Mouse (Mus musculus): ENCODE measurements around the gene Hs3st3a1. TPM values are rescaled to one million over a fixed set of nuclear protein-coding genes. Genes with fewer than 3 reads are reported as not detected.

Gene Hs3st3a1
- polyA plus RNA-seq, 1 experiment: 0.96 TPM

DNA sequence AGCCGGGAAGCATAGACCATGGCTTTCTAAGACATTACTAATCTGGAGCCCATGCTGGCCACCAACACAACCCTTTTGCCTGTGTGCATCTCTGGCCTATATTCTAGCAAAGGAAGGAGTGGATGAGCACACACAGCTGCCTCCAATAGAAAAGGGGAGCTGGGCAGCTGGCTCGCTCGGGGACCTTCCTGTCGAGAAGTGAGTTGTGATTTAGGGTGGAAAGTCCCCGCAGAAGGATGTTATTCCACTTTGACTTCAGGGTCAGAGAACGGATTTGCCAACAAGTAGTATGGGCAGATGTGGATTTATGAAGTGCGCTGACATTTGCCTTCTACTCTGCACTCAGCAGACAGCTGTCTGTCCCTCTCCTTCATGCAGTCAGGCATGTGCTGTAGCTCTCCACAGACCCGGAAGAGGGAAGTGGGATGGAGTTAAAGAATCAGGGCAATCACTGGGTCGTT lies 108.1 kb downstream of the Hs3st3a1 start:
- no peak overlapping the region for H3K27ac ChIP-seq (ENCODE audit: insufficient read depth, low read length)
- H3K4me3 ChIP-seq (ENCODE audit: insufficient read depth, low read length): no peak overlapping the region
- TF ChIP-seq CTCF (IDR thresholded peaks at IDR 0.05; ENCODE audit: extremely low read depth, insufficient read depth, low read length) (no peak), POLR2A (IDR thresholded peaks at IDR 0.05; ENCODE audit: extremely low read depth, insufficient read depth, low read length) (no peak)
- H3K4me1 ChIP-seq (ENCODE audit: control insufficient read depth, insufficient read depth, low read length): no peaks in the 10 kb centered on the region

DNA sequence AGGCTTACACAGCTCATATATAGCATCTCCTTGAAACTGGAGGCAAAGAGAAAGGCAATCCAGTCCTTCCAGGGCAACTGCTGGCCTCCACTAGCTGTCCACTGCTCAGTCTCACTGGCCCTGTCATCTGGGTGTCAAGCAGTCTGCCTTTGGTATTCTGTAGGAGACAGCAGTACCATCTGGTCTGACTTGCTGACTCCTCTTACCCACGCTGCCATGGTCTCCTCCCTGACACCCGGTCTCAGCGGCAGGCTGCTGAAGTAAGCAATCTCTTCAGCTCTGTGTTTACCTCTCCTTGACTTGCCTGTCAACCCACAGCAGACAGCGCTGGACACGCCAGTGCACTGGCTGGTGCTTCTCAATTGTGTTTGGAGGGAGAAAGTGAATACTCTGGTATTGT lies 109.1 kb downstream of the Hs3st3a1 start:
- Histone ChIP-seq H3K4me1 (ENCODE audit: control insufficient read depth, insufficient read depth, low read length) (no peaks in the 10 kb centered on the region), H3K4me3 (ENCODE audit: insufficient read depth, low read length) (no peak overlapping the region), H3K27ac (ENCODE audit: insufficient read depth, low read length) (no peak overlapping the region)
- TF ChIP-seq CTCF (IDR thresholded peaks at IDR 0.05; ENCODE audit: extremely low read depth, insufficient read depth, low read length) (no peak), POLR2A (IDR thresholded peaks at IDR 0.05; ENCODE audit: extremely low read depth, insufficient read depth, low read length) (no peak)

DNA sequence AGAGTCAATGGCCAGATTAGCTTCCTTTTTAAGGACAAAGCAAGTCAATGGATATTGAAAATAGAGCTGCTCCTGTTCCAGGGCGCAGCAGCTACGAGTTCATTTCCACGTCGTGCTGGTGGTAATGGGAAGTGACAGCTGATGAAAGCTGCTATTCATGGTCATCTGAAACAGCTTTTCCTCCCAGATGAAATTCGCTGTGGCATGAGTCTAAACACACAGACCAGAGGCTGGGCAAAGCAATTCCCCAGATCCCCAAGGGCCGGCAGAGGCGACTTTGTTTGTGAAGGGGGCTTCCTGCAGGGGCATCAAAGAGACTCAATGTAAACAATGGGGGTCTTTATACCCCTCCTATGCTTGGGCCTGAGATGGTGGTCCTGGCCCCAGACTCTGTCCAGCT lies 114.2 kb downstream of the Hs3st3a1 start:
- no peak for TF ChIP-seq CTCF (IDR thresholded peaks at IDR 0.05; ENCODE audit: extremely low read depth, insufficient read depth, low read length)
- no peak for TF ChIP-seq POLR2A (IDR thresholded peaks at IDR 0.05; ENCODE audit: extremely low read depth, insufficient read depth, low read length)
- Histone ChIP-seq H3K4me3 (ENCODE audit: insufficient read depth, low read length) (no peak overlapping the region), H3K4me1 (ENCODE audit: control insufficient read depth, insufficient read depth, low read length) (no peaks in the 10 kb centered on the region), H3K27ac (ENCODE audit: insufficient read depth, low read length) (no peak overlapping the region)

DNA sequence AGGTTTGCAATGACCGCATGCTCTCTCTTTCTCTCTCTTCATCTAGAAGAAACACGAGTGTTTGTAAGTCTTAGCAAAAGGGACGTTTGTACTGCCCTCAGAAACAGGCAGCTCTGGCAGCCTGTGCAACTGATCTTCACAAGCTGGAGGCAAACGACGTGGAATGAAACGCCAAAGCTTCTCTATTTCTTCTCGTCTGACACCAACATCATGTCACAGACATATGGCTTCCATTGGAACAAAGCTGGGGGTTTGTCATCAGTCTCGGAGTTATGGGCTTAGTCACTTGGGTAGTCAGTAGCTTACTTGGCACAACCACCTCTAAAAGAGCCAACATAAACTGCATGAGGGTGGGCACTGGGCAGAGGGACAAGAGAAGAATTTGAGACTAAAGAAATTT lies 114.8 kb downstream of the Hs3st3a1 start:
- H3K4me3 ChIP-seq (ENCODE audit: insufficient read depth, low read length): no peak overlapping the region
- TF ChIP-seq POLR2A (IDR thresholded peaks at IDR 0.05; ENCODE audit: extremely low read depth, insufficient read depth, low read length): no peak
- TF ChIP-seq CTCF (IDR thresholded peaks at IDR 0.05; ENCODE audit: extremely low read depth, insufficient read depth, low read length): no peak
- no peaks in the 10 kb centered on the region for H3K4me1 ChIP-seq (ENCODE audit: control insufficient read depth, insufficient read depth, low read length)
- H3K27ac ChIP-seq (ENCODE audit: insufficient read depth, low read length): no peak overlapping the region

DNA sequence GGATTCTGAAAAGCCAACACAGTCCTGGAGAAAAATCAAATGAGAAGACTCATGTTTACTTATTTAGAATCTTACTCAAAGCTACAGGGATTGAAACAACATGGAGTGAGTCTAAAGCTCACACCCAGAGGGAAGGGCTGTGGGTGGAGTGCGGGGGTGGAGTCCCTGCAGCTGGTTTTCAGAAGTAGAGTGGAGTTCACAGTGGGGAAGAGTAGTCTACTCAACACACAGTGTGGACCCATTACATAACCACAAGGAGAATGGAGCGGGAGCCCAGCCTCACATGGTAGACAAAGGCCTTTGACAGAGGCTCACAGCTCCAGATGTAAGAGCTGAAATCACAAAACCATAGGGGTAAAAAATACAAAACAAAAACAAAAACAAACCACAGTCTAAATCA lies 123.2 kb downstream of the Hs3st3a1 start:
- H3K27ac ChIP-seq (ENCODE audit: insufficient read depth, low read length): no peak overlapping the region
- TF ChIP-seq POLR2A (IDR thresholded peaks at IDR 0.05; ENCODE audit: extremely low read depth, insufficient read depth, low read length): no peak
- no peak for TF ChIP-seq CTCF (IDR thresholded peaks at IDR 0.05; ENCODE audit: extremely low read depth, insufficient read depth, low read length)
- H3K4me3 ChIP-seq (ENCODE audit: insufficient read depth, low read length): no peak overlapping the region
- H3K4me1 ChIP-seq (ENCODE audit: control insufficient read depth, insufficient read depth, low read length): no peaks in the 10 kb centered on the region

DNA sequence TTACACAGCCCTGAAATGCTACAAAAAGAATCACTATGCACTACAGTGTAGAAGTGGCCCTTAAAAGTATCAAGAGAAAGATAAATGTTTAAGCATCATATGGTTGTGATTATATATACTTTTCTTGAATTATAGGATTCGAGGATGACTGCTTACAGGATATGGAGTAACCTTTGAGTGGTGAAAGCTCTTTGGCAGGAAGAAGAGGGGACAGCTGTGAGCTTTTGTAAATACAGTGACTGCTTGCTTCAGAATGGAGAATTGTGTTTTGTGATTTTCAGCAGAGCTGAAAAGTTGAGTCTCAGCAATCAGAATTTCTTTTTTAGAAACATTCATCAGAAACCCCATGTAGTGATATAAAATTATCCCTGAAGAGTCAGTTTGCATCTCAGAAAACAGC lies 124.3 kb downstream of the Hs3st3a1 start:
- H3K27ac ChIP-seq (ENCODE audit: insufficient read depth, low read length): no peak overlapping the region
- H3K4me3 ChIP-seq (ENCODE audit: insufficient read depth, low read length): no peak overlapping the region
- TF ChIP-seq CTCF (IDR thresholded peaks at IDR 0.05; ENCODE audit: extremely low read depth, insufficient read depth, low read length): no peak
- TF ChIP-seq POLR2A (IDR thresholded peaks at IDR 0.05; ENCODE audit: extremely low read depth, insufficient read depth, low read length): no peak
- no peaks in the 10 kb centered on the region for H3K4me1 ChIP-seq (ENCODE audit: control insufficient read depth, insufficient read depth, low read length)

DNA sequence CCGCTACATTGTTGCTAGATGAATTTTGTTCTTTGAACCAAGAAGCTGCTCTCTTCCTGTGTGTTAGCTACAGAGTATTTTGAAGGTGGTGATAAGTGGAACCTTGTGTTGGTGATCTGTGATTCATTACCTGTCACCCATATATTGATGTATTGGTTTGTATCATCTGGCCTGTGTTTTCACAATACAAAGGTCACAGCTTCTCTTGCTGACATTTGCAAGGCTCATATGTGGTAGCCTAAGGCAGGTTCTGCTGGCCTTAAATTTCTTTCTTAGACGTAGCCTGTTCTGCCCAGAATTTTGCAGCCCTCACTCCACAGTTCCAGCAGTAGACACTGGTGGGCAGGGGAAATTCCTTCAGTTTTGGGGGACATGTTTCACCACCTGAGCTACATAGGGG lies 125.3 kb downstream of the Hs3st3a1 start:
- TF ChIP-seq POLR2A (IDR thresholded peaks at IDR 0.05; ENCODE audit: extremely low read depth, insufficient read depth, low read length) (no peak), CTCF (IDR thresholded peaks at IDR 0.05; ENCODE audit: extremely low read depth, insufficient read depth, low read length) (no peak)
- Histone ChIP-seq H3K4me1 (ENCODE audit: control insufficient read depth, insufficient read depth, low read length) (no peaks in the 10 kb centered on the region), H3K27ac (ENCODE audit: insufficient read depth, low read length) (no peak overlapping the region), H3K4me3 (ENCODE audit: insufficient read depth, low read length) (no peak overlapping the region)

DNA sequence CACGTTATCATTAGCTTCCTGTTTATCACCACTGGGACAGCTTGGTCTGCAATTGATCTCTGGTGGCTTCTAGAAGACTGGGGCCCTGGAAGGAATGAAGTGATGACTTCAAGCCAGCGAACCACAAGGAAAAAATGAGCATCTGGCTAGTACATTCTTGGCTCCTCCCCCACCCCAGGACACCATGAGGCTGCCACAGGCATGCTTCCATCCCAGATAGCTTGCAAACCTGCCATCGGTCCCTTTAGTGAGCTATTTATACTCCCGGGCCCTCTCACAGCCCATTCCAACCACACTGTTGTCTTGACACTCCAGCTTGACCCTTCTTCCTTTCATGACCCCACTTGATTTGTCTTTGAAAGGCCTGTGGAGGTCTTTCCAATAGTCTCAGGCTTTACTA lies 127.6 kb downstream of the Hs3st3a1 start:
- no peak for TF ChIP-seq POLR2A (IDR thresholded peaks at IDR 0.05; ENCODE audit: extremely low read depth, insufficient read depth, low read length)
- TF ChIP-seq CTCF (IDR thresholded peaks at IDR 0.05; ENCODE audit: extremely low read depth, insufficient read depth, low read length): no peak
- H3K27ac ChIP-seq (ENCODE audit: insufficient read depth, low read length): no peak overlapping the region
- H3K4me3 ChIP-seq (ENCODE audit: insufficient read depth, low read length): no peak overlapping the region
- H3K4me1 ChIP-seq (ENCODE audit: control insufficient read depth, insufficient read depth, low read length): no peaks in the 10 kb centered on the region

Other genes starting within 250 kb of the Hs3st3a1 start
- gene F930015N05Rik, start 1.3 kb downstream of the Hs3st3a1 start, polyA plus RNA-seq (2012; rRNA removed): 0.50 and 0.85 TPM in 2 replicates